Mouse (Mus musculus): ENCODE results near the gene Gm5152. TPM values are rescaled to one million over a fixed set of nuclear protein-coding genes. Genes with fewer than 3 reads are reported as not detected.
"Not testable (repeated sequence)": the region's sequence is repeated elsewhere in the genome, so short reads cannot be mapped to it uniquely, and the experiment has no call there.

The Gm5152 gene
- polyA plus RNA-seq (2015; fragmentation: Nextera tagmentation; extraction: Ambion mirVana), result not detected in 2 replicates

DNA sequence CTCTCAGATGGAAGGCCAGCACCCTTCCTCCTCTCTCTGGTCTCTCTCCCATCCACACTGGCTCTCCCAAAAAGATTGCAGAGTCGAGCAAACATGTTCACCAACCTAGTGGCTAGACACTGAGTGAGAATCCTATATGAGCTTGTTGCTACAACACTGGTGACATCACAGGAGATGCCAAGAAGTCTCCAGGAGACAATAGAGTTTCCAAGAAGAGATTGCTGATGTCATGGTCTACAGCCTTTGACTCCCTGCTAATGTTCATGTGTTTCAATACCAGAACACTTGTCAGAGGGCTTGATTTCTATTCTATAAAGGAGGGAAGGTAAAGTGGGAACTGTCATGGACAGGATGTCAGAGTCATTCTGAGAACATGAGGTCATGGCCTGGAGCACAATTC is at the start of gene Gm5152:
TSS of gene Gm5152 (minus strand) at position 101 of the 400 bp plus-strand sequence.
- H3K4me3 ChIP-seq (replicated peaks); ATAC-seq (ENCODE audit: low read depth); H3K4me1 ChIP-seq (replicated peaks); H3K27me3 ChIP-seq; H3K9me3 ChIP-seq (replicated peaks); H3K9ac ChIP-seq; H3K27ac ChIP-seq; DNase-seq; H3K36me3 ChIP-seq; H3K4me2 ChIP-seq: not testable (repeated sequence)
- WGBS (ENCODE audit: insufficient replicate concordance), result no CpG with 5 or more reads among the region's 1 CpGs

DNA sequence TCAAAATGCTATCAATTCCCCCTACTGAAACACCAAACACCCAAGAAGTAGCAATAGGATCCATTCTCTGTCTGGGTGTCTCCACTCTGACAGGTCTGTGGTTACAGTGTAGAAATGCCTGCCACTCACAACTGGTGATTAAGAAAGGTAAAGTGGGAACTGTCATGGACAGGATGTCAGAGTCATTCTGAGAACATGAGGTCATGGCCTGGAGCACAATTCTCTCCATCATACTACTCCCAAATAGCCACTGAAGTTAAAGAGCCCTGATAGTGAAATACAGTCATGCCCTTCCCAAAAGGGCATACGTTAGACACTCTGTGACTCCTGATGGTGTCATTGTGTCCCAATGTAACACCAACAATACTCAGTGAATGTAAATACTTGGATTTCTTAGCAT is 8.4 kb upstream of the Gm5152 start:
- H3K4me2 ChIP-seq; H3K4me3 ChIP-seq (replicated peaks); ATAC-seq (ENCODE audit: low read depth); H3K4me1 ChIP-seq (replicated peaks); H3K36me3 ChIP-seq; DNase-seq; H3K27ac ChIP-seq; H3K9ac ChIP-seq; H3K27me3 ChIP-seq; H3K9me3 ChIP-seq (replicated peaks): not testable (repeated sequence)
- 71% methylated on average over 1 of the region's 1 CpGs for WGBS (ENCODE audit: insufficient replicate concordance)

- not testable (repeated sequence) for H3K27me3 ChIP-seq; H3K27ac ChIP-seq; H3K9ac ChIP-seq; H3K4me2 ChIP-seq; ATAC-seq (ENCODE audit: low read depth); H3K36me3 ChIP-seq; H3K4me1 ChIP-seq (replicated peaks); H3K4me3 ChIP-seq (replicated peaks); DNase-seq; H3K9me3 ChIP-seq (replicated peaks)
Observed at GRCm38 (mm10) chr5:10245770-10246169, 556 bp downstream of the Gm5152 start.

DNA sequence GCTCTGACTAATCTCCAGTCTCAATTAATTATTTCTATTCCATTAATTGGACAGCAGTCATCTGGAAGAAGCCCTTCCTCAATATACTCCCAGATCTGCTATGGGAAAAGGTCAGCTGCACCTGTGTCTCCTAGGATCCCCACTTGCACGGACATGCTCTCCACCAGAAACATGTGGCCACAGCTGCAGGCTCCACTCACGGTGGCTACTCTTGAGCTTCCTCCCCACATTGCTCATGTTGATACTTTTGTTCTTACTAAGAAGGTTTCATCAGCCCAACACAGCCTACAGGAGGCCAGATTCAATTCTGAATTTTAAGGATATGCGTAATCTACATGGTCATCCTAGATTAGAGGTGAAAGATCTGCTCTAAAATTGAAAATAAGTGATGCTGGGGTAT is 5.9 kb downstream of the Gm5152 start:
- not testable (repeated sequence) for H3K4me3 ChIP-seq (replicated peaks); H3K4me2 ChIP-seq; H3K36me3 ChIP-seq; H3K27ac ChIP-seq; H3K27me3 ChIP-seq; H3K9ac ChIP-seq; DNase-seq; ATAC-seq (ENCODE audit: low read depth); H3K4me1 ChIP-seq (replicated peaks); H3K9me3 ChIP-seq (replicated peaks)
- WGBS (ENCODE audit: insufficient replicate concordance), result 54% methylated on average over 3 of the region's 3 CpGs

DNA sequence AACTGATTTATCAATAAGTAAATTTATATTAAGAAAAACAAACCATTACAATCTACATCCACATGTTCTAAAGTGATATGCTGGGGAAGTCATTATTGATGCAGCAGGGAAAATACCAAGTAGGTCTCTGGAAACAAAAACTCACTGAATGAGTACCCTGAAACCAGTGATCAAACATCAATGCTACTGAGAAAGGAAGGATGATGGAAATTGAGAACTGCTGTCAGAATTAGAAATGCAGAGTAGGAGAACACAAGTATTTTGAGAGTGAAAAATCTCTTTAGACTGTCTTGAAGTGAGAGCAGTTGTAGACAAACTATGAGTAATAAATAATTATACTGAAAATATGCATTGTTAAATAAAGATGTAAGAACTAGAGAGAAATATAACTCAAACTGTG is 26.0 kb downstream of the Gm5152 start:
- no peak overlapping the region for H3K27ac ChIP-seq
- no peak overlapping the region for H3K4me3 ChIP-seq (replicated peaks)
- no peaks in the 10 kb centered on the region for H3K9me3 ChIP-seq (replicated peaks)
- H3K4me1 ChIP-seq (replicated peaks), result no peaks in the 10 kb centered on the region
- H3K27me3 ChIP-seq, result no peaks in the 10 kb centered on the region
- H3K4me2 ChIP-seq, result no peak overlapping the region
- ATAC-seq (ENCODE audit: low read depth), result no peak
- no peaks in the 10 kb centered on the region for H3K36me3 ChIP-seq
- DNase-seq, result no peak
- H3K9ac ChIP-seq, result no peak overlapping the region

- Histone ChIP-seq H3K27me3 (no peaks in the 10 kb centered on the region), H3K4me3 (replicated peaks) (no peak overlapping the region), H3K36me3 (no peaks in the 10 kb centered on the region), H3K9me3 (replicated peaks) (no peaks in the 10 kb centered on the region; the same call in 1 of the 2 replicates), H3K9ac (no peak overlapping the region), H3K4me2 (no peak overlapping the region), H3K4me1 (replicated peaks) (no peaks in the 10 kb centered on the region), H3K27ac (no peak overlapping the region)
- ATAC-seq (ENCODE audit: low read depth), result no peak
- DNase-seq, result no peak
- WGBS (ENCODE audit: insufficient replicate concordance), result 74% methylated on average over 1 of the region's 1 CpGs
Observed at GRCm38 (mm10) chr5:10203067-10203466, 43.3 kb downstream of the Gm5152 start.

- no peaks in the 10 kb centered on the region for H3K27me3 ChIP-seq
- ATAC-seq (ENCODE audit: low read depth), result no peak
- WGBS (ENCODE audit: insufficient replicate concordance), result 43% methylated on average over 1 of the region's 1 CpGs
Observed at GRCm38 (mm10) chr5:10196880-10197279, 49.4 kb downstream of the Gm5152 start.

More at GRCm38 (mm10) chr5:10196880-10197279, 49.4 kb downstream of the Gm5152 start:
- Histone ChIP-seq H3K4me2 (no peak overlapping the region), H3K4me3 (replicated peaks) (no peak overlapping the region), H3K27ac (no peak overlapping the region), H3K9ac (no peak overlapping the region), H3K4me1 (replicated peaks) (no peaks in the 10 kb centered on the region), H3K9me3 (replicated peaks) (no peaks in the 10 kb centered on the region; the same call in 1 of the 2 replicates), H3K36me3 (no peaks in the 10 kb centered on the region)
- DNase-seq, result no peak

All from liver, embryonic 13.5 days (tissue).